Mouse (Mus musculus): Measurements from ENCODE around the gene Hp1bp3. TPM values are rescaled to one million over a fixed set of nuclear protein-coding genes. Genes with fewer than 3 reads are reported as not detected.

Gene Hp1bp3
- 140 and 166 TPM in 2 replicates for polyA plus RNA-seq (2015; fragmentation: Nextera tagmentation; extraction: Ambion mirVana)

DNA sequence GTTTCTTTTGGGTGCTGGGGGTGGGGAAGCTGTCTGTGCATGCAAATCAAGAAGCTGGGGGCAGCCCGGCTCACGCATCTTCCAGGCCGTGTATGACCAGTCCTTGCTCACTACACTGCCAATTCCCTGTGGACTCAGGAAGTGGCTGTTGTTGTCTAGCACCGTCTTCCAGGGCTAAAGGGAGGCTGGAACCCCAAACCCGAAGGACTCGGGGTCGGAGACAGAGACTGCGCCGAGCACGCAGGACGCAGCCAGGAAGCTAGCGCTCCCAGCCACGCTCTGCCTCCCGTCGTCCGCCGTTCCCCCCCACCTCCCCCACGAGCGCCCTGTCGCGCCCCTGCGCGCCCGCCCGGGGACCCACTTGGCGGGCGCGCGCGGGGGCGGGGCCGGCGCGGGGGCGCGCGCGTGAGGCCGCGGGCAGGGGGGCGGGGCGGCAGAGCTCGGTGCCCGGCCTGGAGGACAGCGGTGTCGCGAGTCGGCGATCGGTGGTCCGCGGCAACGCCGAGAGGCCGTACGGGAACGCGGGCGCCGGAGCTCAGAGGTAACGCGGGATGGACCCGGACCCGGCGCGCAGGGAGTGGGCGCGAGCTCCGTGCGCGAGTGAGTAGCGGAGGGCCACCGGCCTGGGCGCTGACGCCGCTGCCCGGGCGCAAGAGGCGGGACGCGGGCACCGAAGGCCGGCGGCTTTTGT, at the start of gene Hp1bp3:
TSS of gene Hp1bp3 (plus strand) at position 97 of the 691 bp plus-strand sequence.
- Histone ChIP-seq H3K4me3 (ENCODE audit: low read length) (peak within 1 kb of the TSS; percentile 83), H3K4me2 (ENCODE audit: low read depth, low read length) (peak within 1 kb of the TSS; percentile 88), H3K9me3 (ENCODE audit: control insufficient read depth, low read length) (no peaks in the 10 kb centered on the region), H3K9ac (ENCODE audit: low read length) (peak within 1 kb of the TSS; percentile 96), H3K36me3 (ENCODE audit: control insufficient read depth, insufficient read depth, low read length) (no peaks in the 10 kb centered on the region), H3K4me1 (replicated peaks; ENCODE audit: control insufficient read depth, insufficient read depth, low read length) (peaks cover 24% of the 10 kb centered on the region), H3K27me3 (ENCODE audit: control insufficient read depth, insufficient read depth, low read depth, low read length) (no peaks in the 10 kb centered on the region), H3K27ac (ENCODE audit: low read length) (peak within 1 kb of the TSS; percentile 99)
- peak; percentile 79 for ATAC-seq (ENCODE audit: low read depth)
- WGBS: under 1% methylated on average over 17 of the region's 84 CpGs

GRCm38 (mm10) chr4:138166519-138166918, 49.6 kb upstream of the Hp1bp3 start:
- Histone ChIP-seq H3K36me3 (ENCODE audit: control insufficient read depth, insufficient read depth, low read length) (peaks cover 35% of the 10 kb centered on the region), H3K27me3 (ENCODE audit: control insufficient read depth, insufficient read depth, low read depth, low read length) (no peaks in the 10 kb centered on the region), H3K9me3 (ENCODE audit: control insufficient read depth, low read length) (no peaks in the 10 kb centered on the region), H3K9ac (ENCODE audit: low read length) (no peak overlapping the region), H3K27ac (ENCODE audit: low read length) (no peak overlapping the region), H3K4me3 (ENCODE audit: low read length) (no peak overlapping the region), H3K4me1 (replicated peaks; ENCODE audit: control insufficient read depth, insufficient read depth, low read length) (no peaks in the 10 kb centered on the region), H3K4me2 (ENCODE audit: low read depth, low read length) (no peak overlapping the region)
- WGBS: 87% methylated on average over 10 of the region's 10 CpGs
- ATAC-seq (ENCODE audit: low read depth): no peak

GRCm38 (mm10) chr4:138168162-138168561, 47.9 kb upstream of the Hp1bp3 start:
- ATAC-seq (ENCODE audit: low read depth): no peak
- H3K36me3 ChIP-seq (ENCODE audit: control insufficient read depth, insufficient read depth, low read length): peaks cover 45% of the 10 kb centered on the region
- 81% methylated on average over 3 of the region's 3 CpGs for WGBS

GRCm38 (mm10) chr4:138169420-138169819, 46.7 kb upstream of the Hp1bp3 start:
- Histone ChIP-seq H3K27ac (ENCODE audit: low read length) (no peak overlapping the region), H3K36me3 (ENCODE audit: control insufficient read depth, insufficient read depth, low read length) (peaks cover 47% of the 10 kb centered on the region), H3K9ac (ENCODE audit: low read length) (no peak overlapping the region), H3K4me3 (ENCODE audit: low read length) (no peak overlapping the region), H3K4me2 (ENCODE audit: low read depth, low read length) (no peak overlapping the region), H3K4me1 (replicated peaks; ENCODE audit: control insufficient read depth, insufficient read depth, low read length) (no peaks in the 10 kb centered on the region), H3K27me3 (ENCODE audit: control insufficient read depth, insufficient read depth, low read depth, low read length) (no peaks in the 10 kb centered on the region), H3K9me3 (ENCODE audit: control insufficient read depth, low read length) (no peaks in the 10 kb centered on the region)
- WGBS: 89% methylated on average over 4 of the region's 4 CpGs
- ATAC-seq (ENCODE audit: low read depth): no peak

More at GRCm38 (mm10) chr4:138168162-138168561, 47.9 kb upstream of the Hp1bp3 start:
- Histone ChIP-seq H3K9ac (ENCODE audit: low read length) (no peak overlapping the region), H3K4me2 (ENCODE audit: low read depth, low read length) (no peak overlapping the region), H3K4me3 (ENCODE audit: low read length) (no peak overlapping the region), H3K27ac (ENCODE audit: low read length) (no peak overlapping the region), H3K4me1 (replicated peaks; ENCODE audit: control insufficient read depth, insufficient read depth, low read length) (no peaks in the 10 kb centered on the region), H3K27me3 (ENCODE audit: control insufficient read depth, insufficient read depth, low read depth, low read length) (no peaks in the 10 kb centered on the region), H3K9me3 (ENCODE audit: control insufficient read depth, low read length) (no peaks in the 10 kb centered on the region)

- no peaks in the 10 kb centered on the region for H3K4me1 ChIP-seq (replicated peaks; ENCODE audit: control insufficient read depth, insufficient read depth, low read length)
- H3K27ac ChIP-seq (ENCODE audit: low read length): no peak overlapping the region
- no peak overlapping the region for H3K9ac ChIP-seq (ENCODE audit: low read length)
- H3K9me3 ChIP-seq (ENCODE audit: control insufficient read depth, low read length): no peaks in the 10 kb centered on the region
- H3K27me3 ChIP-seq (ENCODE audit: control insufficient read depth, insufficient read depth, low read depth, low read length): no peaks in the 10 kb centered on the region
- WGBS: 92% methylated on average over 4 of the region's 4 CpGs
- no peak for ATAC-seq (ENCODE audit: low read depth)
- no peak overlapping the region for H3K4me3 ChIP-seq (ENCODE audit: low read length)
- no peak overlapping the region for H3K4me2 ChIP-seq (ENCODE audit: low read depth, low read length)
- H3K36me3 ChIP-seq (ENCODE audit: control insufficient read depth, insufficient read depth, low read length): peaks cover 54% of the 10 kb centered on the region
Measured at GRCm38 (mm10) chr4:138172686-138173085, 43.4 kb upstream of the Hp1bp3 start.

DNA sequence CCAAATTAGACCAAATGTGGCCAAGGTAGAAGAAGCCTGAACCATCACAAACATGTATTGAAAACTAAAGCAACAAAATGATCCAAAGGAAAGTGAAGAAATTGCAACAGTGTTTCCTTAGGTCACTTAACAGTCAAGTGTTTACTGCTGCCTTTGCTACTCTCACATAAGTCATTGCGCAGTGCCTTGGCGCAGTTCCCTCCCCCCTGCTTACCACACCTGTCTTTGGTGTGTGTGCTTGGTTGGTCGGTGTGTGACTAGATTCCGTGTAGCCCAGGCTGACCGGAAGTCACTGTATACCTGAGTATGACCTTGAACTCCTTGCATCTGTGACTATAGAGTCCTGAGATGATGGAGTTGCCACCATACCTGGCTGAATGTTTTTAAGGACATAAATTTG, 36.7 kb upstream of the Hp1bp3 start:
- Histone ChIP-seq H3K27me3 (ENCODE audit: control insufficient read depth, insufficient read depth, low read depth, low read length) (no peaks in the 10 kb centered on the region), H3K27ac (ENCODE audit: low read length) (no peak overlapping the region), H3K4me2 (ENCODE audit: low read depth, low read length) (no peak overlapping the region), H3K9me3 (ENCODE audit: control insufficient read depth, low read length) (no peaks in the 10 kb centered on the region), H3K4me3 (ENCODE audit: low read length) (no peak overlapping the region), H3K4me1 (replicated peaks; ENCODE audit: control insufficient read depth, insufficient read depth, low read length) (no peaks in the 10 kb centered on the region), H3K9ac (ENCODE audit: low read length) (no peak overlapping the region), H3K36me3 (ENCODE audit: control insufficient read depth, insufficient read depth, low read length) (peaks cover 60% of the 10 kb centered on the region)
- WGBS: 97% methylated on average over 5 of the region's 5 CpGs
- no peak for ATAC-seq (ENCODE audit: low read depth)

DNA sequence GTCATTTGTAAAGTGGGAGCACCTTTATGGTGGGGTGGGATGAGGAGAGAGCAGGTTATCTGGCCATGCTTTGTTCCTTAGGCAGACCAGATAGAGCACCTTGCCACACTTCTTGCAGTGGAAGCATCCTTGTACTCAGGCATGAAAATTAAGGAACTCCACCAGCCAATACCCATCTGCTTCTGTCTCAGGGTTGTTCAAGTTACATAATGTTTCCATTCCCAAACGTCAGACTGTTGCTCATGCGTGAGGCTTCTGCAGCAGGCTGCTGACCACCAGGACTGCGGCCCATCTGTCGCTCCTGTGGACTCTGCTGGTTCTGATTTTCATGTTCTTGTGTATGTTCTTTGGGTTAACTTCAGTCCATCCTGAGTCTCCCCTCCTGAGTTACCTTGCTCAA, 35.4 kb upstream of the Hp1bp3 start:
- no peak overlapping the region for H3K4me3 ChIP-seq (ENCODE audit: low read length)
- 96% methylated on average over 4 of the region's 4 CpGs for WGBS
- H3K9me3 ChIP-seq (ENCODE audit: control insufficient read depth, low read length): no peaks in the 10 kb centered on the region

GRCm38 (mm10) chr4:138184056-138184455, 32.0 kb upstream of the Hp1bp3 start:
- no peak for ATAC-seq (ENCODE audit: low read depth)
- Histone ChIP-seq H3K36me3 (ENCODE audit: control insufficient read depth, insufficient read depth, low read length) (peaks cover 53% of the 10 kb centered on the region), H3K4me2 (ENCODE audit: low read depth, low read length) (no peak overlapping the region), H3K4me3 (ENCODE audit: low read length) (no peak overlapping the region), H3K27ac (ENCODE audit: low read length) (no peak overlapping the region), H3K27me3 (ENCODE audit: control insufficient read depth, insufficient read depth, low read depth, low read length) (no peaks in the 10 kb centered on the region), H3K4me1 (replicated peaks; ENCODE audit: control insufficient read depth, insufficient read depth, low read length) (no peaks in the 10 kb centered on the region), H3K9ac (ENCODE audit: low read length) (no peak overlapping the region), H3K9me3 (ENCODE audit: control insufficient read depth, low read length) (no peaks in the 10 kb centered on the region)
- 74% methylated on average over 5 of the region's 5 CpGs for WGBS

More for the DNA sequence above, 35.4 kb upstream of the Hp1bp3 start:
- no peak for ATAC-seq (ENCODE audit: low read depth)
- H3K36me3 ChIP-seq (ENCODE audit: control insufficient read depth, insufficient read depth, low read length): peaks cover 55% of the 10 kb centered on the region
- H3K27me3 ChIP-seq (ENCODE audit: control insufficient read depth, insufficient read depth, low read depth, low read length): no peaks in the 10 kb centered on the region
- H3K9ac ChIP-seq (ENCODE audit: low read length): no peak overlapping the region
- no peaks in the 10 kb centered on the region for H3K4me1 ChIP-seq (replicated peaks; ENCODE audit: control insufficient read depth, insufficient read depth, low read length)
- H3K4me2 ChIP-seq (ENCODE audit: low read depth, low read length): no peak overlapping the region
- H3K27ac ChIP-seq (ENCODE audit: low read length): no peak overlapping the region

- no peak overlapping the region for H3K9ac ChIP-seq (ENCODE audit: low read length)
- no peak overlapping the region for H3K4me3 ChIP-seq (ENCODE audit: low read length)
- WGBS: 58% methylated on average over 5 of the region's 5 CpGs
- peaks cover 53% of the 10 kb centered on the region for H3K36me3 ChIP-seq (ENCODE audit: control insufficient read depth, insufficient read depth, low read length)
- no peaks in the 10 kb centered on the region for H3K4me1 ChIP-seq (replicated peaks; ENCODE audit: control insufficient read depth, insufficient read depth, low read length)
- no peak for ATAC-seq (ENCODE audit: low read depth)
- H3K27ac ChIP-seq (ENCODE audit: low read length): no peak overlapping the region
- no peaks in the 10 kb centered on the region for H3K27me3 ChIP-seq (ENCODE audit: control insufficient read depth, insufficient read depth, low read depth, low read length)
- H3K4me2 ChIP-seq (ENCODE audit: low read depth, low read length): no peak overlapping the region
- no peaks in the 10 kb centered on the region for H3K9me3 ChIP-seq (ENCODE audit: control insufficient read depth, low read length)
Measured at GRCm38 (mm10) chr4:138184573-138184981, 31.5 kb upstream of the Hp1bp3 start.
